Mouse (Mus musculus) hindbrain, embryonic 14.5 days (tissue): ENCODE measurements around the gene Tas2r137. TPM values are rescaled to one million over a fixed set of nuclear protein-coding genes. Genes with fewer than 3 reads are reported as not detected.

Experiments used
- ATAC-seq: fragments of 200-750 bp; cut with Nextera tagmentation; 2 replicates; pipeline ENCODE4 v1.8.0; 2017; ENCODE audit warnings: moderate number of reproducible peaks, mild to moderate bottlenecking, moderate TSS enrichment, moderate library complexity; ENCODE audit not compliant: low FRiP score
- DNase-seq: peaks from one replicate; pipeline ENCODE4 v3.0.0-alpha.2; 2015; ENCODE audit warnings: low spot score
- H3K27ac ChIP-seq: fragments of 300-500 bp; sonication (generic); 2 replicates; pipeline ENCODE4 v1.5.1; 2014; ENCODE audit warnings: mild to moderate bottlenecking, moderate library complexity
- H3K27me3 ChIP-seq: fragments of 300-500 bp; sonication (generic); 2 replicates; pipeline ENCODE4 v1.6.1; 2014; ENCODE audit warnings: mild to moderate bottlenecking, low read length, mixed read lengths; ENCODE audit not compliant: control insufficient read depth, insufficient read depth
- H3K36me3 ChIP-seq: fragments of 300-500 bp; sonication (generic); replicated peaks from 2 replicates; pipeline ENCODE4 v1.6.1; 2014; ENCODE audit not compliant: control insufficient read depth, insufficient read depth
- H3K4me1 ChIP-seq: fragments of 300-500 bp; sonication (generic); replicated peaks from 2 replicates; pipeline ENCODE4 v1.6.1; 2014; ENCODE audit warnings: antibody characterized with exemption, low read length, mixed read lengths; ENCODE audit not compliant: control insufficient read depth, insufficient read depth
- H3K4me2 ChIP-seq: fragments of 300-500 bp; sonication (generic); replicated peaks from 2 replicates; pipeline ENCODE4 v1.6.1; 2014; ENCODE audit warnings: mild to moderate bottlenecking, moderate library complexity
- H3K4me3 ChIP-seq: fragments of 300-500 bp; sonication (generic); replicated peaks from 2 replicates; pipeline ENCODE4 v1.5.1; 2014; ENCODE audit warnings: mild to moderate bottlenecking, low read length
- H3K9ac ChIP-seq: fragments of 300-500 bp; sonication (generic); 2 replicates; pipeline ENCODE4 v1.6.1; 2014
- H3K9me3 ChIP-seq: fragments of 300-500 bp; sonication (generic); 2 replicates; pipeline ENCODE4 v1.6.1; 2016; ENCODE audit warnings: low read length; ENCODE audit not compliant: control insufficient read depth
- WGBS: fragments of 180-500 bp; shearing (Covaris S2); extraction: QIAGEN DNeasy Blood & Tissue Kit; methylation state at CpG from one replicate; pipeline ENCODE4 v1.1.7; 2014; 5-methylcytosine and 5-hydroxymethylcytosine counted together
- polyA plus RNA-seq: library from polyadenylated mRNA; unstranded; fragments of >200 nt; fragmentation: Nextera tagmentation; extraction: Ambion mirVana; gene quantifications from 2 replicates; pipeline ENCODE4 v1.2.1, GENCODE M21; 2014

Tas2r137 gene
- polyA plus RNA-seq, 1 experiment from 2014 or later = 0.24 TPM

DNA sequence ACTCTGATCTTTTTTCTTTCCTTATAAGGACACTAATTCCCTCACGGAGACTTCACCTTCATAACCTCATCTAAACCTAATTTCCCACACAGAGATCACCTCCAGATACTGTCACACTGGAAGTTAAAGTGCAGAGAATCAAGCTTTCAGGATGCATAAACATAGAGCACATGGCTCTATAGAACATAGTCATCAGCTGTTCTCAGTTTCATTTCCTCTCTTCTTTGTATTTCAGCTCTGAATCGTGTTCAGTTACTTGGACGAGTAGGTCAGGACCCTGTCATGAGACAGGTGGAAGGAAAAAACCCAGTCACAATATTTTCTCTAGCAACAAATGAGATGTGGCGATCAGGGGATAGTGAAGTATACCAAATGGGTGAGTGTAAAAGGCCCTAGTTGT, 14.9 kb upstream of the Tas2r137 start:
- Histone ChIP-seq H3K27me3 (no peaks in the 10 kb centered on the region), H3K36me3 (peaks cover 70% of the 10 kb centered on the region), H3K4me1 (peaks cover 10% of the 10 kb centered on the region), H3K9me3 (no peaks in the 10 kb centered on the region), H3K27ac (no peak overlapping the region), H3K4me3 (no peak overlapping the region), H3K9ac (no peak overlapping the region), H3K4me2 (no peak overlapping the region)
- WGBS = 91% methylated on average over 4 of the region's 4 CpGs
- DNase-seq = no peak
- no peak for ATAC-seq

DNA sequence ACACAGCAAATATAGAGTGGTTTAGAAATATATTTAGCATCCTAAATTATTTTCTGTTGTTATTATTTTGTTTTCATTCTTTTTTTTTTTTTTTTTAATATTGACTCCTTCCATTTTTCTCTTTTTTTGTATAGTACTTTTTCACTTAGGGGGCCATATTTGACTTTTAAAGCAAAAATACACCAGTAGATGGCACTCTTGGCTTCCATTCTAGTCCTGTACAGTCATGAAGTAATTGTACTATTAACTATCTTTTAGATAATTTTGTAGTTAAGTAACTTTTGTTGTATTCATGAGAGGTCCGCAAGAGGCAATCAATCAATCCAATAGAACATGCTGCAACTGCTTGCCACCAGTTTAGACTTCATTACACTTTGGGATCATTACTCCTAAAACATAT, 11.3 kb upstream of the Tas2r137 start:
- DNase-seq = peak; percentile 58
- H3K9me3 ChIP-seq = no peaks in the 10 kb centered on the region
- peaks cover 89% of the 10 kb centered on the region for H3K36me3 ChIP-seq
- ATAC-seq = no peak
- no peak overlapping the region for H3K9ac ChIP-seq
- no peaks in the 10 kb centered on the region for H3K4me1 ChIP-seq
- no peak overlapping the region for H3K4me2 ChIP-seq
- 88% methylated on average over 1 of the region's 1 CpGs for WGBS
- H3K27ac ChIP-seq = no peak overlapping the region
- no peak overlapping the region for H3K4me3 ChIP-seq
- H3K27me3 ChIP-seq = no peaks in the 10 kb centered on the region

DNA sequence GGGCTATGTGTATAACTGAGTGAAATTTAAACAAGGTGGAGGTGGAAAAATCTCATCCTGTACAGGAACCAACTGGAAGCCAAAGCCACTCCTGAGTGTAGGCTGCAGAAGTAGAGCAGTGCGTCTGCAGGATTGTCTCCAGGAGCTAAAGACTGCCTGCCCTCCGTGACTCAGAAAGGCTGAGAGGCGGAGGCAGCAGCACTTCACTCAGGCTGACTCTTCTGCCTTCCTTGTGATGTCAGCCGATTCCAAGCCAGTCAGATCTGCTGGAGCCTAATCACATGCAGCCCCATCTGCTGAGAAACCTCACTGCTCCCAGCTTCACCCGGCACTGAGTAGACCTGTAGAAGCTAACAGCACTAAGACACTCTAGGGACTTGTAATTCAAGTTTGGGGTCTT, 8.7 kb upstream of the Tas2r137 start:
- H3K4me3 ChIP-seq = no peak overlapping the region
- peaks cover 77% of the 10 kb centered on the region for H3K36me3 ChIP-seq
- no peaks in the 10 kb centered on the region for H3K9me3 ChIP-seq
- H3K4me2 ChIP-seq = no peak overlapping the region
- DNase-seq (no peak), ATAC-seq (no peak)
- H3K4me1 ChIP-seq = no peaks in the 10 kb centered on the region
- no peak overlapping the region for H3K9ac ChIP-seq
- H3K27ac ChIP-seq = no peak overlapping the region
- H3K27me3 ChIP-seq = no peaks in the 10 kb centered on the region
- 92% methylated on average over 5 of the region's 5 CpGs for WGBS

DNA sequence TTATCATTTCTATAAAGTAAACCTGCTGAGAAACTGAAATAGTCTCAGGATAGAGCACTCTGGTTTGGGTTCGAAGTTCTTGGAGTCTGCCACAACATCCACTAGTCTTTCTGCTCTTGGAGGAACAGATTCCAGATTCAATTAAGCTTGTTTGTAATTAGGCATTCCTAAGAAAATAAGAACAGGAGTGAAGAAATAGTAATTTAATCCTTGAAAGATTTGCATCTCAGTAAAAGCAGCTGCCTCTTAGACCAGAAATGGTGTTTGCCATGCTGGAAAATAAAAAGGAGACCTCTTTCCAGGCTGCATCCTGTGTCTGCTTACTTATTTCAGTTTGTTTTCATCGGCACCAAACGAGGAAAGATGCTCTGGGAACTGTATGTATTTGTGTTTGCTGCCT, 2.2 kb downstream of the Tas2r137 start, which contains the start of gene Tas2r108:
Gene Tas2r108, plus strand, starts transcription at position 301 of the 400 bp plus-strand sequence.
- no peak within 1 kb of the TSS for H3K27ac ChIP-seq
- ATAC-seq (no peak), DNase-seq (no peak)
- no peaks in the 10 kb centered on the region for H3K27me3 ChIP-seq
- no peak within 1 kb of the TSS for H3K9ac ChIP-seq
- H3K36me3 ChIP-seq = no peaks in the 10 kb centered on the region
- H3K9me3 ChIP-seq = no peaks in the 10 kb centered on the region
- no peak within 1 kb of the TSS for H3K4me2 ChIP-seq
- 90% methylated on average over 3 of the region's 3 CpGs for WGBS
- no peak within 1 kb of the TSS for H3K4me3 ChIP-seq
- H3K4me1 ChIP-seq = no peaks in the 10 kb centered on the region

DNA sequence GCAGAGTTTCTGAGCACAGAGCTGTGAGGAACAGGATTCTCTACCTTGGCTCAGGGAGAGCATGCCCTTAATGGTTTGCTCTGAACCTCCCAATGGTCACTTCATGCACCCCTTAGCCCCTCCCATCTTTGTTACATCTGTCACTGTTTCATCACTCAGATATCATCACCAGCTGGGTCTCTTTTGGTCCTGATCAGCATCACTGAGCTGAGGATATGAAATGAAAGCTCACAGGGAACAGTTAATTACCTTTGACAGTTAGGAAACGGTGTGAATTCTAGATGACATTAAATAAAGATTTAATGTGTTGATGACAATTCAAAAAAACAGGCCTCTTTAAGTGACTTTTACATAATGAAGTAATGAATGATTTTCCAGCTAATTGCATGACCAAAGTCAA, 28.4 kb downstream of the Tas2r137 start, which contains the start of gene Prss37:
Gene Prss37, minus strand, starts transcription at position 101 of the 400 bp plus-strand sequence.
- no peak within 1 kb of the TSS for H3K4me3 ChIP-seq
- H3K9ac ChIP-seq = no peak within 1 kb of the TSS
- no peaks in the 10 kb centered on the region for H3K27me3 ChIP-seq
- H3K9me3 ChIP-seq = no peaks in the 10 kb centered on the region
- no peak for DNase-seq
- WGBS = 60% methylated on average over 1 of the region's 1 CpGs
- no peak for ATAC-seq
- no peak within 1 kb of the TSS for H3K27ac ChIP-seq
- H3K36me3 ChIP-seq = no peaks in the 10 kb centered on the region
- no peaks in the 10 kb centered on the region for H3K4me1 ChIP-seq
- no peak within 1 kb of the TSS for H3K4me2 ChIP-seq

Other genes with a start within 250 kb of the Tas2r137 start
- gene Agk, start 166.1 kb upstream of the Tas2r137 start, polyA plus RNA-seq = 54.9 and 62.9 TPM in 2 replicates
- 19.9 and 23.2 TPM in 2 replicates for gene E330009J07Rik, start 55.1 kb upstream of the Tas2r137 start, polyA plus RNA-seq
- gene Wee2, start 52.1 kb upstream of the Tas2r137 start, polyA plus RNA-seq = 0.13 and 0.17 TPM in 2 replicates
- gene Ssbp1, start 19.9 kb upstream of the Tas2r137 start, polyA plus RNA-seq = 78.7 and 85.7 TPM in 2 replicates
- not detected in 2 replicates for gene Tas2r108, start 2.3 kb downstream of the Tas2r137 start, polyA plus RNA-seq
- gene Prss37, start 28.3 kb downstream of the Tas2r137 start, polyA plus RNA-seq = not detected in 2 replicates
- 0.08 and 0.13 TPM in 2 replicates for gene Olfr461, start 63.8 kb downstream of the Tas2r137 start, polyA plus RNA-seq
- gene Olfr460, start 78.3 kb downstream of the Tas2r137 start, polyA plus RNA-seq = not detected in 2 replicates
- 0.25 and 0.59 TPM in 2 replicates for gene Clec5a, start 94.6 kb downstream of the Tas2r137 start, polyA plus RNA-seq
- gene Tas2r138, start 122.1 kb downstream of the Tas2r137 start, polyA plus RNA-seq = not detected in 2 replicates
- 0.13 and 0.28 TPM in 2 replicates for gene Mgam, start 137.6 kb downstream of the Tas2r137 start, polyA plus RNA-seq